Mouse (Mus musculus): ENCODE results near the gene Cts8. TPM values are rescaled to one million over a fixed set of nuclear protein-coding genes. Genes with fewer than 3 reads are reported as not detected.

Cts8 gene
- polyA plus RNA-seq (2015; fragmentation: Nextera tagmentation; extraction: Ambion mirVana), result 0.05 TPM in 1 of 2 replicates, not detected in the other

DNA sequence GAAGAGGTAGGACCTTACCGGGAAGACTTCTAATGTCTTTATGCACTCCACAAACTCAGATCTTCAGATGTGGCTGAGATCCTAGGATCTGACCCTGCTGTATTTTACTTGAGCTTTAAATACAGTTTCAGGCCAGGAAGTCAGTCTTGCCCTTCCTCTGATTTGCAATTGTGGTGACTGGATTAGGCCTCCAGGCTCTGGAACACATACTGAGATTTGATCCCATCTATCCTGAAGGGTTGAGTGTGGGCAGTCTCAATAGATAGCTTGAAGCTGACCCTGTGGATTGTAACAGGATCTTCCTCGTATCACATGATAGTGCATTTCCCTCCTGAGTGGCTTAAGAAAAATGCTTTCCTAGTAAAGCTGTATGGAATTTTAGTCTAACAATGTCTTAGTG lies at the start of gene Cts8:
TSS of gene Cts8 (minus strand) at position 101 of the 400 bp plus-strand sequence.
- WGBS, result 82% methylated on average over 2 of the region's 2 CpGs
- Histone ChIP-seq H3K9ac (ENCODE audit: low read length) (no peak within 1 kb of the TSS), H3K36me3 (ENCODE audit: control insufficient read depth, insufficient read depth, low read length) (no peaks in the 10 kb centered on the region), H3K27me3 (ENCODE audit: control insufficient read depth, insufficient read depth, low read length) (no peaks in the 10 kb centered on the region), H3K9me3 (ENCODE audit: control insufficient read depth, low read length) (no peaks in the 10 kb centered on the region), H3K27ac (replicated peaks) (no peak within 1 kb of the TSS), H3K4me2 (replicated peaks; ENCODE audit: low read depth) (no peak within 1 kb of the TSS), H3K4me1 (replicated peaks; ENCODE audit: control insufficient read depth, insufficient read depth) (no peaks in the 10 kb centered on the region), H3K4me3 (ENCODE audit: low read depth, low read length) (no peak within 1 kb of the TSS)
- TF ChIP-seq CTCF (IDR thresholded peaks at IDR 0.05; ENCODE audit: low read depth) (no peak), EP300 (optimal IDR thresholded peaks at IDR 0.05) (no peak)
- no peak for ATAC-seq (ENCODE audit: low FRiP score, low TSS enrichment)
- no peak for DNase-seq (ENCODE audit: low spot score)

DNA sequence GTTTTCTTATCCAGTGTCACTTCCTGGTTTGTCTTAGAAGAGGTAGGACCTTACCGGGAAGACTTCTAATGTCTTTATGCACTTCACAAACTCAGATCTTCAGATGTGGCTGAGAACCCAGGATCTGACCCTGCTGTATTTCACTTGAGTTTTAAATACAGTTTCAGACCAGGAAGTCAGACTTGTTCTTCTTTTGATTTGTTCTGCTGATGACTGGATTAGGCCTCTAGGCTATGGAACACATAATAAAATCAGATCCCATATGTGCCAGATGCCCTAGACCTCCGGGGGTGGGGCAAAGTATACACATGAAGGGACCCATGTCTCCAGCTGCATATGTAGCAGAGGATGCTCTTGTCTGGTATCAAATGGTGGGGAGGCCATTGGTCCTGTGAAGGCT lies 33.6 kb upstream of the Cts8 start, which contains the start of gene Gm49398:
TSS of gene Gm49398 (minus strand) at position 101 of the 400 bp plus-strand sequence.
- WGBS, result 84% methylated on average over 2 of the region's 2 CpGs
- DNase-seq (ENCODE audit: low spot score) (no peak), ATAC-seq (ENCODE audit: low FRiP score, low TSS enrichment) (no peak)
- no peaks in the 10 kb centered on the region for H3K27me3 ChIP-seq (ENCODE audit: control insufficient read depth, insufficient read depth, low read length)
- H3K9ac ChIP-seq (ENCODE audit: low read length), result no peak within 1 kb of the TSS
- no peaks in the 10 kb centered on the region for H3K4me1 ChIP-seq (replicated peaks; ENCODE audit: control insufficient read depth, insufficient read depth)
- TF ChIP-seq EP300 (optimal IDR thresholded peaks at IDR 0.05) (no peak), CTCF (IDR thresholded peaks at IDR 0.05; ENCODE audit: low read depth) (no peak)
- no peak within 1 kb of the TSS for H3K4me2 ChIP-seq (replicated peaks; ENCODE audit: low read depth)
- H3K27ac ChIP-seq (replicated peaks), result no peak within 1 kb of the TSS
- H3K36me3 ChIP-seq (ENCODE audit: control insufficient read depth, insufficient read depth, low read length), result no peaks in the 10 kb centered on the region
- H3K4me3 ChIP-seq (ENCODE audit: low read depth, low read length), result no peak within 1 kb of the TSS
- no peaks in the 10 kb centered on the region for H3K9me3 ChIP-seq (ENCODE audit: control insufficient read depth, low read length)

DNA sequence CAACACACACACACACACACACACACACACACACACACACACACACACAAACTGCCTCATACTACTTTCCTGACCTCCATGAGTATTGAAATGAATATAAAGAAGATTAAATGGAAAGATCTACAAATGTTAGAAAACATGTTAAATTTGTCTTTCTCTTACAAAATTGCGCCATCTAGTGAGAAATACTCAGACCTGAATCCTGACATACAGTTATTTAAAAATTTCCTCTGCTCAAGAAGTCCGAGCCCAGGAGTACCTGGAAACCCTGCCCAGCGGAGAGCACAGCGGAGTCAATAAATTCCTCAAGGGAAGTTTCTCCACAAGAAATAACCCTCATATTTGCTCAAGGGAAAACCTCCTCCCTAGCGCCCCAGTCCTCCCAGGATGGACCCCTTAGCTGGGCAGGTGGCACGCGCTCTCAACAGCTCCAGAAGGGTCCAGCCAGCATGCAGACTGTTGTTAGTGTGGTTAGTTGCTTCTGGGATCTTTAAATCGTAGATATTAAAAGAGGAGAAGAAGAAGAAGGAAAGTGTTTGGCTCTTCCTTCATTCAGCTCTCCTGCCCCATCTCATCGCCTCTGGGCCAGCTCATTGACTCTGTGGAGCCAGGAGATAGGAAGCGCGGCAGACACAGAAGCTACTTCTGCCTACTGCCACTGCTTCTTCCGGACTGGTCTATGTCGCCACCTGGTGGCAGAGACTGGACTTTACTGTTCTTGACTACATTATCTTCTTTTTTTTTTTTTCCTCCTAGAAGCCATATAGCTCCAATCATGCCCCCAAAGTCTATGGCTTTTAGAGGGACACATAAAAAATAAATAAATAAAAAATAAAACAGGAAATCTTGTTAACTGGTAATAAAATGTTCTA lies 13.8 kb downstream of the Cts8 start:
- no peaks in the 10 kb centered on the region for H3K36me3 ChIP-seq (ENCODE audit: control insufficient read depth, insufficient read depth, low read length)
- no peak overlapping the region for H3K9ac ChIP-seq (ENCODE audit: low read length)
- no peak overlapping the region for H3K4me2 ChIP-seq (replicated peaks; ENCODE audit: low read depth)
- no peak for ATAC-seq (ENCODE audit: low FRiP score, low TSS enrichment)
- WGBS, result 56% methylated on average over 13 of the region's 13 CpGs
- H3K27ac ChIP-seq (replicated peaks), result no peak overlapping the region
- H3K27me3 ChIP-seq (ENCODE audit: control insufficient read depth, insufficient read depth, low read length), result no peaks in the 10 kb centered on the region
- peak; percentile 45 for DNase-seq (ENCODE audit: low spot score)
- no peaks in the 10 kb centered on the region for H3K4me1 ChIP-seq (replicated peaks; ENCODE audit: control insufficient read depth, insufficient read depth)
- no peak overlapping the region for H3K4me3 ChIP-seq (ENCODE audit: low read depth, low read length)
- no peaks in the 10 kb centered on the region for H3K9me3 ChIP-seq (ENCODE audit: control insufficient read depth, low read length)
- peak; percentile 73 for TF ChIP-seq CTCF (IDR thresholded peaks at IDR 0.05; ENCODE audit: low read depth)
- no peak for TF ChIP-seq EP300 (optimal IDR thresholded peaks at IDR 0.05)

DNA sequence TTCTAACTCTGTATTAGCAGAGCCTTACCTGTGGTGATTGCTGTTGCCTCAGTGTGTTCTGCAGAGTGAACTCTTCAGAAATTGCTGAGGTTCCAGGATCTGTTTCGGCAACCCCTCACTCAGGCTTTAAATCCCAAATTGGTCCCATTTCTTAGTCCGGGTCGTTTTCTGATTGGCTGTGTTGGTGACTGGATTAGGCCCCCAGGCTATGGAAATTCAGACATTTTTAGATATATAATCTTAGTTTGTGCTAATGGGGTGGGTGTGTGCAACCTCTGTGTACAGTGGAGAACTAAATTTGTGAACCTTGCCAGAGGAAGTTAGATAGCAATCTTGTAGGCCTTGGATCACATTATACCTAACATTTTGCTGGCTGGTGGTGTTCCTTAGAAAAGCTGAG lies 51.8 kb downstream of the Cts8 start, which contains the start of gene Cts6:
TSS of gene Cts6 (minus strand) at position 101 of the 400 bp plus-strand sequence.
- Histone ChIP-seq H3K9ac (ENCODE audit: low read length) (no peak within 1 kb of the TSS), H3K36me3 (ENCODE audit: control insufficient read depth, insufficient read depth, low read length) (no peaks in the 10 kb centered on the region), H3K27me3 (ENCODE audit: control insufficient read depth, insufficient read depth, low read length) (no peaks in the 10 kb centered on the region), H3K4me1 (replicated peaks; ENCODE audit: control insufficient read depth, insufficient read depth) (no peaks in the 10 kb centered on the region), H3K4me2 (replicated peaks; ENCODE audit: low read depth) (no peak within 1 kb of the TSS), H3K27ac (replicated peaks) (no peak within 1 kb of the TSS), H3K9me3 (ENCODE audit: control insufficient read depth, low read length) (no peaks in the 10 kb centered on the region; the same call in 1 of the 2 replicates), H3K4me3 (ENCODE audit: low read depth, low read length) (no peak within 1 kb of the TSS)
- 79% methylated on average over 3 of the region's 3 CpGs for WGBS
- no peak for DNase-seq (ENCODE audit: low spot score)
- no peak for ATAC-seq (ENCODE audit: low FRiP score, low TSS enrichment)
- TF ChIP-seq EP300 (optimal IDR thresholded peaks at IDR 0.05) (no peak), CTCF (IDR thresholded peaks at IDR 0.05; ENCODE audit: low read depth) (no peak)

Other genes with a start within 250 kb of the Cts8 start
- not detected in 2 replicates for gene Ctsj, start 249.4 kb downstream of the Cts8 start, polyA plus RNA-seq (2015; fragmentation: Nextera tagmentation; extraction: Ambion mirVana)
- not detected in 2 replicates for gene Ctsq, start 214.7 kb downstream of the Cts8 start, polyA plus RNA-seq (2015; fragmentation: Nextera tagmentation; extraction: Ambion mirVana)
- not detected in 2 replicates for gene Ctsr, start 91.1 kb downstream of the Cts8 start, polyA plus RNA-seq (2015; fragmentation: Nextera tagmentation; extraction: Ambion mirVana)
- gene Cts6, start 51.9 kb downstream of the Cts8 start, polyA plus RNA-seq (2015; fragmentation: Nextera tagmentation; extraction: Ambion mirVana), result not detected in 2 replicates
- not detected in 2 replicates for gene Gm49398, start 33.5 kb upstream of the Cts8 start, polyA plus RNA-seq (2015; fragmentation: Nextera tagmentation; extraction: Ambion mirVana)
- gene Cts7, start 102.8 kb upstream of the Cts8 start, polyA plus RNA-seq (2015; fragmentation: Nextera tagmentation; extraction: Ambion mirVana), result not detected in 2 replicates

Data from stomach, postnatal 0 days (tissue).